Mouse (Mus musculus) leukemia stem cell, adult 10-12 weeks (primary cell): ENCODE data around the gene Klf17. TPM values are rescaled to one million over a fixed set of nuclear protein-coding genes. Genes with fewer than 3 reads are reported as not detected.

ENCODE experiments used
- polyA plus RNA-seq: library from polyadenylated mRNA; stranded (reverse); fragments of >175 nt; gene quantifications from 2 replicates; pipeline ENCODE4 v1.2.3, GENCODE M21; 2012; ENCODE audit warnings: low replicate concordance

Gene Klf17
- polyA plus RNA-seq: not detected in 2 replicates

DNA sequence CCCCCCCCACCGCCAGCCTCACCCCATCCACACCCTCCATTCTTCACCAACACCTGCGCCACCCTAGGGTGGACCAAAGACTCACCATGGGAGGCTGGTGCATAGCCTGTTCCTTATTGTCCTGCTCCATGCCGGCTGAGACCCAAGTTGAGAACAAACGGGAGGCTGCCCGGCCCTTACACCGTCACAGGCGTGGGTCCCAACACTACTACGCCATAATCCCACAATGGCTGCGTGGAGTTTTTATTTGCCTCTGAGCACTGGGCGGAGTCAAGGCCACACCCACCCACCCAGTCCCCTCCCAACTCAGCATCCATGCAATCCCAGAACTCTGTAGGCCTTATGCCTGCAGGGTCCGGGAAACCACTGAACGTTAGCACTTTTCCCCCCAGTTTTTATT lies at the start of gene Klf17:
Gene Klf17 (minus strand): TSS at position 233 of the 400 bp plus-strand sequence.

GRCm38 (mm10) chr4:117724112-117724511 lies 41.3 kb downstream of the Klf17 start, which contains the start of gene Gm12845:
Gm12845 (plus strand) TSS chr4:117724412.

Other genes starting within 250 kb of the Klf17 start
- 287 and 347 TPM in 2 replicates for gene Eri3, start 215.3 kb downstream of the Klf17 start, polyA plus RNA-seq
- 18.0 and 21.7 TPM in 2 replicates for gene Dmap1, start 83.4 kb downstream of the Klf17 start, polyA plus RNA-seq
- not detected in 2 replicates for gene Gm12845, start 41.2 kb downstream of the Klf17 start, polyA plus RNA-seq
- 113 and 202 TPM in 2 replicates for gene Slc6a9, start 68.9 kb upstream of the Klf17 start, polyA plus RNA-seq
- 0.11 TPM in 1 of 2 replicates, not detected in the other for gene Ccdc24, start 106.9 kb upstream of the Klf17 start, polyA plus RNA-seq
- 0.57 and 2.7 TPM in 2 replicates for gene B4galt2, start 117.8 kb upstream of the Klf17 start, polyA plus RNA-seq
- 59.5 and 456 TPM in 2 replicates for gene Atp6v0b, start 121.7 kb upstream of the Klf17 start, polyA plus RNA-seq
- gene Dph2, start 126.4 kb upstream of the Klf17 start, polyA plus RNA-seq: 11.8 and 31.2 TPM in 2 replicates
- gene Ipo13, start 149.4 kb upstream of the Klf17 start, polyA plus RNA-seq: 16.8 and 36.7 TPM in 2 replicates
- gene Artn, start 164.1 kb upstream of the Klf17 start, polyA plus RNA-seq: 5.9 and 17.9 TPM in 2 replicates